Mouse (Mus musculus): ENCODE results near the gene Rps27l. TPM values are rescaled to one million over a fixed set of nuclear protein-coding genes. Genes with fewer than 3 reads are reported as not detected.

Gene Rps27l
- total RNA-seq, 2 experiments from 2014 or later = 247 to 258 TPM

DNA sequence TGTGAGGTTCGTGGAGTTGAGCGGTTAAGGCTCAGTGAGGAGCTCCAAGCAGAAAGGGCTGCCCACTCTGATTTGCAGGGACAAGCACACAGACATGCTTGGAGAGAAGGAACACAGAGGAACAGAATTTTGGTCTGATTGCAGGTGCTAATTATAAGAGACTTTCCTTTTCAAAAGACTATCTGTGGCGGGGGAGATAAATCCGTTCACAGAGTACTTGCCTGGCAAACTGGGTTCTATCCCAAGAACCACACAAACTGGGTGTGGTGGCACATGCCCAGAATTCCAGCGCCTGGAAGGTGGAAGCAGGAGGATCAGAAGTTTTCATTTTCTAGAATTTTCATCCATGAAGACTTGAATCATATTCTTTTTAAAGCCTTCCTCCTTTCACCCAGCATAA is 31.2 kb downstream of the Rps27l start:
- intact Hi-C loops (cut with DNase I) = no loop called here
- DNase-seq = no peak

DNA sequence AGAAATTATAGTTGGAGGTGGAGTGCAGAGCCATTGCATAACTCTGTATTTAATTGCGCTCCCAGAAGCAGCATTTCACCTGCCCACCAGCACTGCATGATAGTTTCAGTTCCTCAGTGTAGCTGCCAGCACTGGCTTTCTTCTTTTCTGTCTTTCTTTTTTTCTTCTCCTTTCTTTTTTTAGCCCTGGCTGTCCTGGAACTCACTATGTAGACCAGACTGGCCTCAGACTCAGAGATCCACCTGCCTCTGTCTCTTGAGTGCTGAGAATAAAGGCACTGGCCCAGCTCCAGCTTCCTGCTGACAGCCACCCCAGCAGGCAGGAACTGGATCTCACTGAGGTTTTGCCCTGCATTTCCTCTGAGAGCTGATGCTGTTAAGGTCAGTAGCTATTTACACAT is 32.1 kb downstream of the Rps27l start:
- DNase-seq = no peak
- intact Hi-C loops (cut with DNase I) = no loop called here

DNA sequence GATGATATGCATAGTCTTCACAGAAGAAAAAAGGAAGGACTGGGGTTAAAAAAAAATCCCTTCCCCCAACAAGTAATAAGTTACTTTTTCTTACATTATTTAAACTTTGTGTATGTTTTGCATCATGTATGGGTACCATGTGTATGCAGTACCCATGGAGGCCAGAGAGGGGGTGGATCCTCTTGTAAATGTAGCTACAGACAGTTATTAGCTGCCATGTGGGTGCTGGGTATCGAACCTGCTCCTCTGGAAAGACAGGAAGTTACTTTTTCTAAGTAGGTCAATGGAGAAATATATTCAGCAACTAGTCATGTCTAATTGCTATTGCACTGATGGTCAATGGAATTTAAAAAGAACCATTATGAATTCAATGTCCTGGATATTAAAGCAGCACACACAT is 32.6 kb downstream of the Rps27l start:
- intact Hi-C loops (cut with DNase I) = no loop called here

DNA sequence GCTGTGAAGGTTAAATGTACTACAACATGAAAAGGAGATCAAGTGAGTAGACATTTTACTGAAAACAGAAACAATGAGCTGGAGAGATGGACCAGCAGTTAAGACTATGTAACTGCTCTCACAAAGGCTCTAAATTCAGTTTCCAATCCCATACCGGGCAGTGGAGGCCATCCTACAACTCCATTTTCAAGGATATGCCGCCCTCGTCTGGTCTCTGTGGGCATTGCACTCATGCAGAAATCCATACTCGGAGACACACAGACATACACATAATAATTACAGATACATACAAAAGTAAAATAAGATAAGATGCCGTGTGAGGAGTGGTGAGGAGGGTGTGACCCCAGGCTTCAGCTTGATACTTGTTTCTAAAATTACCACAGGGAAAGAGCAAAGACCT is 34.6 kb downstream of the Rps27l start:
- intact Hi-C loops (cut with DNase I) = no loop called here
- DNase-seq = peak; percentile 71 to 85

More for the DNA sequence above, 32.6 kb downstream of the Rps27l start:
- no peak for DNase-seq

DNA sequence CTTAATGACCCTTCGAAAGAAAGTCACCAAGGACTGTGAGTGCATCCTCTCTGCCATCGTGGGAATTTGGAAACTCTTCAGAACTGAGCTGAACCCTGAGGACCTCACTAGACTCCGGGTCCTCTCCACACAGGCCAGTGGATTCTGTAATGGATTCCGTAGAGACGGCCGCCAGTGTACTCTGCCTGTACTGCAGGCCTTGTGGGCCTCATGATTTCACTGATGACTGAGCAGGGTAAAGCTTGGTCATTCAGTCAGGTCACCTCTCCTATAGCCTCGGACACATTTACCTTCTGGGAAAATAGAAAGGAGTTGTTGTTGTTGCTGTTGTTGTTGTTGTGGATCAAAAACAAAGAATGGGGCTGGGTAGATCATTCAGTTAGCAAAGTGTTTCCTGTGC is 36.2 kb downstream of the Rps27l start:
- intact Hi-C loops (cut with DNase I) = no loop called here
- no peak for DNase-seq

DNA sequence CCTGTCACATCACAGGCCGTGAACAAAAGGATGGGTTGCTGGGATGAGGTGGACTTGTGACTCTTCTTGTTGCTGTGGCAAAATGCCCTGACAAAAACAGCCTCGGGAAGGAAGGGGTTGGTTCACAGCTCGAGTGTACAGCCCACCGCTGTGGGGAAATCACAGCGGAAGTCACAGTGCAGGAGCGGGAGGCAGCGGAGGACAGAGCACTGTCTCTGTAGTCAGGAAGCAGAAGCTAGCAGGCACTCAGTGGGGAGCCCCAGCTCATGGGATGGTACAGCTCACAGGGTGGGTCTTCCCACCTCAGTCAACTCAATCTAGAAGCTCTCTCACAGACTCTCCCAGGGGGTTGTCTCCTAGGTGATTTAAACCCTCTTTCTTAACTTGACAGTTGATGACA is 39.5 kb downstream of the Rps27l start:
- intact Hi-C loops (cut with DNase I) = no loop called here
- DNase-seq = no peak

DNA sequence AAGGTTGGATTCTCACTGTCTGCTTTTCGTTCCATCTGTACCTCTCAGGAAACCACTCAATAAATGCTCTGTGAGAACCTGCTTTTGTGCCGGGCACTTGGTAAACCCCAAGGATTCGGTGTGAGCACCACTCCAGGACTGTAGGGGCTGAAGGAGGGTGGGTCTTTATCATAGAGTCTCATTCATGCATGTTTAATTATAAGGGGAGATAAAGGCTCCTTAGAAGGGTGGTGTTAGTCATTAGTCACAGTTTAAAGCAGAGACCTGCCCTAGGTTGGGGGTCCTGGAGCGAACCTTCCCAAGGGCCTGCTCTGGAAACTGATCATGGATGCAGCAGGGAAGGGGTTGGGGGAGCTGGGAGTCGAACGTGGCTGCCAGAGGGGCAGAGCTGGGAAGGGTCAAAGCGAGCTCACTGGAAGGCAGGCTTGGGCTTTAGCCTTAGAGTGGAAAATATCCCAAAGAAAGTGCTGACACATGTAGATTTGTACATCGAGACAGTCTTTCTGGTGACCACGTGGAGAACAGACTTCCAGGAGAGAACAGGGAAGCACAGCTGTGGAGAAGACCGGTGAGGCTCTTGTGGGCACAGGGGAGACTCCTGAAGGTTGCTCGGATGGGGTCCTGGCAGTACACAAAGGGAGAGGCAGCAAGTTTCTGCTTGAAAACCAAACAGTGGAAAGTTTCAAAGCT is 42.5 kb downstream of the Rps27l start:
- DNase-seq = no peak
- intact Hi-C loops (cut with DNase I) = no loop called here

DNA sequence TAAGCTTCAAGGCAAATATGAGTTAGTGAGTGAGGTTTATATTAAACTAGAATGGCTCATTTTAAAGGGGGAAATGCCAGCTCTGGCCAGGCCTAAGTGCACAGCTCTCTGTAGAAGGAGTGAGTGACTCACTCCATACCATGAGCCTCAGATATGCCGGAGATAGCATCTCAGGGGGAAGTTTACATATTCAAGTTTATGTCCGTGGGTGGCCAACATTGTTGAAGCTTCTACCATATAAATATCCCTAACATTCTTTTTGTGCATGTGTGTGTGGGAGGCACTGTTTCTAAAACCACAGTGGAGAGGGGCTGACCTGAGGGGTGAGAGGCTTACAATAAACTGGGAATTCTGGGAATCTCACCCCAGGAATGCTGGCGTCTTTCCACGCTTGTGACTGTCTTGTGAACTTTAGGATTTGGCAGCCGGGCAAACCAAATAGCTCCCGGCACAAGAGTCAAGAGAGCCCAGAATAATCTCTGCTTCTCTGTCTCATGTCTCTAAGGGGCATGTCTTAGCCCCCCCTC is 43.1 kb downstream of the Rps27l start:
- DNase-seq = peak; percentile 70 to 71
- intact Hi-C loops (cut with DNase I) = no loop called here

DNA sequence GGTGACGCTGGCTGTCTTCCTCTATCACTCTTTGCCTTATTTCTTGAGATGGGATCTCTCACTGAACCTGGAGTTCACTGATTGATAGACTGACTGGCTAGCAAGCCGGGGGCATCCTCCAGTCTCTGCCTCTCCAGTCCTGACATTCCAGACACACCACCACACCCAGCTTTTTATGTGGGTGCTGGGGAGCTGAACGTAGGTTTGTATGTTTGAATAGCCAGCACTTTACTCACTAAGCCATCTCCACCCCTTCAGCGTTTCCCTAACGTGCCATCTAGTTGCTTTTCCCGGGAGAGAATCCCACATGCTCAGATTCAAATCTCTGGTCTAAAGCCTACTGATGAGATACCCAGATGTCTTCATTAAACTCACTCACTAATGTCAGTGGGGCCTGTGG is 43.7 kb downstream of the Rps27l start:
- intact Hi-C loops (cut with DNase I) = no loop called here
- DNase-seq = no peak

DNA sequence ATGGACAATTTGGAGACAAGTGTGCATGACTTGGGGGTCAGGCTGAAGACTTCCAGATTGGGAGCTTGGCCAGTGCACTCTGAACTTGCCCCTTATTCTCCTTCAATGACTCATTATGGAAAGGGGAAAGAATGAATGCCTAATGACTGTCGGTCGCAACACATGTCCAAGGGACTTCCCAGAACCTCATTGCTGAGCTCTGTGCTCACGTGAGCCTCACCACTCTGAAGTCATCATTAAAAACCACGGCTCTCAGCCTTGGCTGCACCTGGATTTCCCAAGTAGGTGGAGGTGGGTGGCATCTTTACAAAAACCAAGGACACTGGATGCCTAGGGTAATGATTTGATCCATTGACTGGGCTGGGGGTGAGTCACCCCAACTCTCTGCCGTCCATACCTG is 44.2 kb downstream of the Rps27l start:
- intact Hi-C loops (cut with DNase I) = no loop called here
- DNase-seq = no peak

DNA sequence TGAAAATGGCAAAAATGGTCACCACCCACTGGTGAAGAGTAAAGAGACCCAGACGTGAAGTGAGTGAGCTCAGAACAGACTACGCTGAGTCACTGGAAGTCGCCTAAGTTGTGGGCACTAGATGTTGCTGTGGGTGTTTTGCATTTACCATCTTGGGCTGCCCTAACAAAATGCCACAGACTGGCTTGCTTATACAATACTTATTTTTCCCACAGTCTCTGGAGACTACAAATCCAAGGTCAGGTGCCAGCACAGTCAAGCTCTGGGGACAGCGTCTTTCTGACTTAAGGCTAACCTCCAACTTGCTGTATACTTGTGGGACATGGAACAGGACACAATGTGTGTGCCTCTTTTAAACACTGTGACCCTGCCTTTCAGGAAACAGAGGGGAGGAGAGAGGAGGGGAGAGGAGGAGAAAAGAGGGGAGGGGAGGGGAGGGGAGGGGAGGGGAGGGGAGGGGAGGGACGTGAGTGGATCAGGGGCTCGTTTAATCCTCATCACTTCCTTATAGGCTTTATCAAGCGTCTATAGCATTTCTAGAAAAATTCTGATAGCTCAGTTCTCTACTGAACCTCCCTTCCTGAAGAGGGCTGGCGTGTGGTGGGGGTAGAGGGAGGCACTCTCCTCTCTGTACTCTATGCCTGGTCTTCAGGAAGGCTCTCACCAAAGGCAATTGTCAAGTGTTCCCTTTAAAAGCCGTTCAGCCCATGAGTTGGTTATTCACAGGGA is 45.3 kb downstream of the Rps27l start:
- intact Hi-C loops (cut with DNase I) = no loop called here
- DNase-seq = no peak

DNA sequence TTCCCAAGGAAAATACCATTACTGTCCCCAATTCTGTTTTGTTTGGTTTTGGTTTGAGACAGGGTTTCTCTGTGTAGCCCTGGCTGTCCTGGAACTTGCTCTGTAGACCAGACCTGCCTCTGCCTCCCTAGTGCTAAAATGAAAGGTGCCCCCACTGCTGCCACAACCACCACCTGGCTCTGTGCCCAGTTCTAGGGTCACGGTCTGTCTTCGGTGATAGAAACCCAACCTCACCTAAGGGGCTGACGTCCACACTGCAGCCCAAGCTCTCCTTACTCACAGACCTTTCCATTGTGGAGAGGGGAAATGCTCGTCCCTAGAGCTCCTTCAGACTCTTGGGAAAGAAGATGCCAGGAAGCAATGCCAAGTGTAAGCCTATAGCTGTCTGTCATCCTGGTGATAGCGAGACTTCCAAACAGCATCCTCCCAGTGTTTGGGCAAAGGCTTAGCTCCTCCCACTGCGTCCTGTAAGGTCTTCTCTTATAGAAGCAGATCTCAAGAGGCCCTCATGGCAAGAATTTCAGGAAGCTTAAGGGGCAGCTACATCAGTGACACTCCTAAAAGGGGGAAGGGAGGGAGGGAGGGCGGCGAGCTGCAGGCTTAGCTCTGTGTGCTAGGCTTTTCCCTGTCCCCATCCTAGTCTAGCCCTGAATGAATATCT is 46.0 kb downstream of the Rps27l start:
- intact Hi-C loops (cut with DNase I) = no loop called here
- DNase-seq = no peak

Other genes starting within 250 kb of the Rps27l start
- gene Car12, start 232.4 kb upstream of the Rps27l start, total RNA-seq (2021) = under 1 TPM; 0.17 to 0.31 TPM
- gene Aph1b, start 150.6 kb upstream of the Rps27l start, total RNA-seq (2021) = 1 to 10 TPM; 6.5 to 8.1 TPM
- gene Gm10647, start 149.0 kb upstream of the Rps27l start, total RNA-seq (2021) = under 1 TPM; 0.17 to 0.32 TPM
- gene Aph1c, start 111.4 kb upstream of the Rps27l start, total RNA-seq (2021) = 1 to 10 TPM in 1 of 2 experiments, under 1 TPM in 1; 0.93 to 1.1 TPM
- gene Rab8b, start 26.4 kb upstream of the Rps27l start, total RNA-seq (2021) = 10 to 100 TPM; 15.9 to 19.0 TPM
- 10 to 100 TPM; 22.2 to 23.7 TPM for gene Lactb, start 29.4 kb downstream of the Rps27l start, total RNA-seq (2021)
- gene Tpm1, start 103.3 kb downstream of the Rps27l start, total RNA-seq (2021) = 1,000 to 10,000 TPM; 9,258 to 9,439 TPM